Comparison of ENCODE assay signal across 11 mouse cellular contexts in the genomic region with DNA sequence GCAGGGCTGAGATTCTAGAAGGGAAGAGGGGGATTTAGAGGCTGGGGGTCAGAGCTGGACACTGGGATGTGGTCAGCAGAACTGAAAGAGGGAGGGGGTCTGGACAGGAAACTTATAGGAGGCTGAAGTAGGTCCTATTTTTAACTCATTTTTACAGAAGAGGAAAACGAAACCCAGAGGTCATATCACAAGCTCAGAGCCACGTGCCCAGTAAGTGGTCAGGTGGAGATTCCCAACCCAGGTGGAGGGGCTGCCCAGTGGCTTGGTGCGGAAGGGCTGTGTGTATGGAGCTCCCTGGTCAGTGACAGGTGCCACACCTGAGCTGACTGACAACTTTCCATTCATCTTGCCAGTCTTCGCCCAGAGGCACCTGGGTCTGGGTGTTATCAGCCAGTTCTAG. TPM values are rescaled to one million over a fixed set of nuclear protein-coding genes. Genes with fewer than 3 reads are reported as not detected.
A peak's percentile ranks its signal among the peaks of the same experiment; 100 is the strongest.
DNase-seq lines count a peak whose midpoint lies in the region; ATAC-seq lines count a peak whose summit lies in the region.
"Had no signal": no experiment of that assay in that cellular context is flagged by ENCODE, and none has a peak within 500 bp of the region (broad histone marks: within the 10 kb centered on the region; RNA-seq: fewer than 3 reads in every experiment).

No protein-coding gene starts in this region.

- ATAC-seq in heart, embryonic 11.5 days (replicated peaks; ENCODE audit: insufficient number of reproducible peaks, low FRiP score, low TSS enrichment): no peak
- no peak for ATAC-seq in megakaryocyte, adult 5-6 weeks (ENCODE audit: poor library complexity, severe bottlenecking)
- ATAC-seq in intestine, embryonic 14.5 days (replicated peaks; ENCODE audit: low FRiP score, low TSS enrichment, low read depth): no peak
- no peak for ATAC-seq in neural tube, embryonic 15.5 days (ENCODE audit: low FRiP score)
- ATAC-seq: activated CD4-positive, CD25-positive, alpha-beta regulatory T cell, adult 4 months had no signal

- intact Hi-C loops in heart, postnatal 25 days (cut with DNase I): no loop called here

- H3K9ac ChIP-seq in heart, embryonic 11.5 days (ENCODE audit: low read depth, low read length): peak overlapping the region; percentile 76; the same call in 1 of the 2 replicates
- H3K9ac ChIP-seq in intestine, embryonic 14.5 days (ENCODE audit: low read length): no peak overlapping the region
- H3K9ac ChIP-seq in neural tube, embryonic 15.5 days (replicated peaks): no peak overlapping the region

- H3K36me3 ChIP-seq in heart, embryonic 11.5 days (ENCODE audit: control insufficient read depth, insufficient read depth, low read length): 0 out of 2 replicates have a peak, but pooled peaks cover 3% of the 10 kb centered on the region
- H3K36me3 ChIP-seq in megakaryocyte, embryonic 14.5 days (replicated peaks; ENCODE audit: low read length): no peaks in the 10 kb centered on the region
- H3K36me3 ChIP-seq in intestine, embryonic 14.5 days (ENCODE audit: control insufficient read depth, insufficient read depth, low read length): peaks cover 20% of the 10 kb centered on the region; the same call in 1 of the 2 replicates
- no peaks in the 10 kb centered on the region for H3K36me3 ChIP-seq in neural tube, embryonic 15.5 days

- H3K4me3 ChIP-seq in heart, embryonic 11.5 days (ENCODE audit: low read depth, low read length): peak overlapping the region; percentile 69
- peak overlapping the region; percentile 46 for H3K4me3 ChIP-seq in megakaryocyte, embryonic 14.5 days (replicated peaks)
- H3K4me3 ChIP-seq in intestine, embryonic 14.5 days (ENCODE audit: low read depth, low read length): 0 out of 2 replicates have a peak overlapping the region, but pooled peaks have one; percentile 65
- H3K4me3 ChIP-seq in neural tube, embryonic 15.5 days (replicated peaks): no peak overlapping the region

- H3K9me3 ChIP-seq in heart, embryonic 11.5 days (replicated peaks; ENCODE audit: control insufficient read depth, low read length): no peaks in the 10 kb centered on the region
- no peaks in the 10 kb centered on the region for H3K9me3 ChIP-seq in megakaryocyte, embryonic 14.5 days
- no peaks in the 10 kb centered on the region for H3K9me3 ChIP-seq in intestine, embryonic 14.5 days (ENCODE audit: control insufficient read depth, low read length)
- no peaks in the 10 kb centered on the region for H3K9me3 ChIP-seq in neural tube, embryonic 15.5 days (replicated peaks)

- H3K27ac ChIP-seq in heart, embryonic 11.5 days (ENCODE audit: low read depth, low read length): no peak overlapping the region
- no peak overlapping the region for H3K27ac ChIP-seq in intestine, embryonic 14.5 days (ENCODE audit: low read depth)
- H3K27ac ChIP-seq in neural tube, embryonic 15.5 days (replicated peaks): no peak overlapping the region

- 41% methylated on average over 4 of the region's 4 CpGs for WGBS in heart, embryonic 11.5 days (ENCODE audit: insufficient replicate concordance)
- 57% methylated on average over 4 of the region's 4 CpGs for WGBS in intestine, embryonic 14.5 days
- WGBS in neural tube, embryonic 15.5 days: 78% methylated on average over 4 of the region's 4 CpGs

- peak overlapping the region; percentile 93 for H3K4me2 ChIP-seq in heart, embryonic 11.5 days
- peak overlapping the region; percentile 64 for H3K4me2 ChIP-seq in intestine, embryonic 14.5 days (ENCODE audit: low read length)
- peak overlapping the region; percentile 65; the same call in 1 of the 2 replicates for H3K4me2 ChIP-seq in neural tube, embryonic 15.5 days

- H3K4me1 ChIP-seq in heart, embryonic 11.5 days (ENCODE audit: control insufficient read depth, insufficient read depth, low read length): peaks cover 26% of the 10 kb centered on the region
- H3K4me1 ChIP-seq in megakaryocyte, embryonic 14.5 days: peaks cover 70% of the 10 kb centered on the region
- peaks cover 27% of the 10 kb centered on the region for H3K4me1 ChIP-seq in intestine, embryonic 14.5 days (replicated peaks; ENCODE audit: control insufficient read depth, insufficient read depth, low read length)
- peaks cover 15% of the 10 kb centered on the region for H3K4me1 ChIP-seq in neural tube, embryonic 15.5 days

- no peaks in the 10 kb centered on the region for H3K27me3 ChIP-seq in heart, embryonic 11.5 days (ENCODE audit: control insufficient read depth, insufficient read depth, low read length)
- H3K27me3 ChIP-seq in megakaryocyte, embryonic 14.5 days (replicated peaks): peaks cover 55% of the 10 kb centered on the region
- no peaks in the 10 kb centered on the region for H3K27me3 ChIP-seq in intestine, embryonic 14.5 days (replicated peaks; ENCODE audit: control insufficient read depth, insufficient read depth, low read length)
- no peaks in the 10 kb centered on the region for H3K27me3 ChIP-seq in neural tube, embryonic 15.5 days (replicated peaks)

- DNase-seq in heart, postnatal 25 days (ENCODE audit: low spot score): no peak
- DNase-seq in intestine, embryonic 14.5 days (ENCODE audit: low spot score): no peak
- no peak for DNase-seq in gastrocnemius, adult 8-10 months (ENCODE audit: low spot score in 2 of 2)
- DNase-seq in right cerebral cortex, postnatal 36 days (ENCODE audit: low spot score in 2 of 2): no peak
- DNase-seq: cerebellum, adult 18-20 months had no signal

RNA-seq across cellular contexts. Expression of gene Axl, which starts 1.5 kb away (rescaled TPM):
- 53.6 and 54.5 TPM in 2 replicates for polyA plus RNA-seq in heart, embryonic 11.5 days (2014; fragmentation: Nextera tagmentation; extraction: Ambion mirVana)
- 10 to 100 TPM; 78.6 to 99.4 TPM for total RNA-seq in heart, postnatal 25 days (2021)
- 7.4 and 18.0 TPM in 2 replicates for polyA plus RNA-seq in megakaryocyte, embryonic 14.5 days (2012; ENCODE audit: insufficient read depth, low replicate concordance)
- total RNA-seq in megakaryocyte, adult 5-6 weeks (2015): 7.7 and 8.0 TPM in 2 replicates
- 5.7 and 7.6 TPM in 2 replicates for total RNA-seq in megakaryocyte, adult 5-6 weeks (2017)
- polyA plus RNA-seq in intestine, embryonic 14.5 days (2014; fragmentation: Nextera tagmentation; extraction: Ambion mirVana): 71.1 and 73.5 TPM in 2 replicates
- 27.6 and 35.8 TPM in 2 replicates for polyA plus RNA-seq in neural tube, embryonic 15.5 days (2015; fragmentation: Nextera tagmentation; extraction: Ambion mirVana)
- total RNA-seq in gastrocnemius, adult 8-10 months (2022): 10 to 100 TPM; 22.0 to 45.0 (median 28.1) TPM

RNA-seq across cellular contexts. Expression of gene Cyp2s1, which starts 29.7 kb away (rescaled TPM):
- 4.0 and 5.5 TPM in 2 replicates for polyA plus RNA-seq in heart, embryonic 11.5 days (2014; fragmentation: Nextera tagmentation; extraction: Ambion mirVana)
- total RNA-seq in heart, postnatal 25 days (2021): 1 to 10 TPM; 5.8 to 6.3 TPM
- not detected in 2 replicates for polyA plus RNA-seq in megakaryocyte, embryonic 14.5 days (2012; ENCODE audit: insufficient read depth, low replicate concordance)
- 0.21 TPM in 1 of 2 replicates, not detected in the other for total RNA-seq in megakaryocyte, adult 5-6 weeks (2015)
- total RNA-seq in megakaryocyte, adult 5-6 weeks (2017): not detected in 2 replicates
- polyA plus RNA-seq in intestine, embryonic 14.5 days (2014; fragmentation: Nextera tagmentation; extraction: Ambion mirVana): 30.6 and 34.6 TPM in 2 replicates
- 2.8 and 6.1 TPM in 2 replicates for polyA plus RNA-seq in neural tube, embryonic 15.5 days (2015; fragmentation: Nextera tagmentation; extraction: Ambion mirVana)
- under 1 TPM in 3 of 4 experiments, not detected in 1; 0.11 to 0.44 (median 0.22) TPM for total RNA-seq in gastrocnemius, adult 8-10 months (2022)
- total RNA-seq: monocyte, adult 5-6 weeks had no signal

RNA-seq across cellular contexts. Expression of gene Hnrnpul1, which starts 32.4 kb away (rescaled TPM):
- 47.7 and 53.3 TPM in 2 replicates for polyA plus RNA-seq in heart, embryonic 11.5 days (2014; fragmentation: Nextera tagmentation; extraction: Ambion mirVana)
- 10 to 100 TPM; 77.8 TPM for total RNA-seq in heart, postnatal 25 days (2021)
- 168 and 350 TPM in 2 replicates for polyA plus RNA-seq in megakaryocyte, embryonic 14.5 days (2012; ENCODE audit: insufficient read depth, low replicate concordance)
- total RNA-seq in megakaryocyte, adult 5-6 weeks (2015): 134 and 143 TPM in 2 replicates
- 121 and 148 TPM in 2 replicates for total RNA-seq in megakaryocyte, adult 5-6 weeks (2017)
- polyA plus RNA-seq in intestine, embryonic 14.5 days (2014; fragmentation: Nextera tagmentation; extraction: Ambion mirVana): 65.1 and 68.4 TPM in 2 replicates
- polyA plus RNA-seq in neural tube, embryonic 15.5 days (2015; fragmentation: Nextera tagmentation; extraction: Ambion mirVana): 37.3 and 43.9 TPM in 2 replicates
- total RNA-seq in gastrocnemius, adult 8-10 months (2022): 10 to 100 TPM; 64.8 to 83.6 (median 73.5) TPM
